Mouse (Mus musculus): Measurements from ENCODE around the gene Gm49380. TPM values are rescaled to one million over a fixed set of nuclear protein-coding genes. Genes with fewer than 3 reads are reported as not detected.
"Not testable (repeated sequence)": the region's sequence is repeated elsewhere in the genome, so short reads cannot be mapped to it uniquely, and the experiment has no call there.

Gene Gm49380
- polyA plus RNA-seq, 1 experiment from 2014 or later, result 0.10 TPM

DNA sequence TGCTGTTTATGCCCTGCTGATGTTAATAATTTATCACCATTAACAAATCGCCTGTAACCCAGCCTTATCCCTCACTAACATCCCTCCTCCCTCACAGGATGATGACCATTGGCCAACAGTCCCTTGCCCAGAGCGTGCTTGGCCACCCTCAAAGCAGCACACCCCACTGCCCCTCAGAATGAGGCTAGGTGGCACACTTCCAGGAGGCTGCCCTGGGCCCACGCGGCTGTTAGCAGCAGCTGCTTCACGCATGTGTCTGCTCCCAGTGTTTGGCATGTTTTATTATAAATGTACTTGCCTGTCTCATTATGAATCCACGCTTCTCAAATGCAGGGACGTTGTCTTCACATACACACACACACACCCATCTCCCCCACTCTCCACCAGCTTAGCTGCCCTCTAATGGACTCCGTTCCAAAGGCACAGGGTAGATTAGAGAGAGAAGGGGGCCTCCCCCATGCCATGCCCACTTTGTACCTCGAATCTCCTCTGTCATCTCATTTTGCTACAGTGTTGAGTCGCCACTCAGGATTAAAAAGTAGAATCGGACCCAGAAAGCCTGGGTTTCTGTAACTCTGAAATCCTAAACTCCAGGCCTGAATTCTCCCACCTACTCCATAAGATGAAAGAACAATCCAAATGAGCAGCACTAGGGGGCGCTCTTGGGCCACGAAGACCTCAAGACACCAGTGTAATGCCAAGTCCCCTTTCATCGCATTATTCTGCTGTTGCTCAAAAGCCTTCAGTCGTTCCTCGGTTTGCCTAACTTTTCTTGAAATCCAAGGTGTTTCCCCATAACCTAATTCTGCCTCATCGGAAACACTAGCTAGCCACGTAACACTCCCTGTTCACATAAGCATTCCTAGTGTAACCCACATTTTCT, 12.5 kb upstream of the Gm49380 start:
- peak; percentile 86 for DNase-seq (ENCODE audit: low spot score)

- no peak for DNase-seq (ENCODE audit: low spot score)
Measured at GRCm38 (mm10) chr9:44125026-44125425, 11.7 kb upstream of the Gm49380 start.

- no peak for DNase-seq (ENCODE audit: low spot score)
Measured at GRCm38 (mm10) chr9:44124317-44124716, 11.0 kb upstream of the Gm49380 start.

DNA sequence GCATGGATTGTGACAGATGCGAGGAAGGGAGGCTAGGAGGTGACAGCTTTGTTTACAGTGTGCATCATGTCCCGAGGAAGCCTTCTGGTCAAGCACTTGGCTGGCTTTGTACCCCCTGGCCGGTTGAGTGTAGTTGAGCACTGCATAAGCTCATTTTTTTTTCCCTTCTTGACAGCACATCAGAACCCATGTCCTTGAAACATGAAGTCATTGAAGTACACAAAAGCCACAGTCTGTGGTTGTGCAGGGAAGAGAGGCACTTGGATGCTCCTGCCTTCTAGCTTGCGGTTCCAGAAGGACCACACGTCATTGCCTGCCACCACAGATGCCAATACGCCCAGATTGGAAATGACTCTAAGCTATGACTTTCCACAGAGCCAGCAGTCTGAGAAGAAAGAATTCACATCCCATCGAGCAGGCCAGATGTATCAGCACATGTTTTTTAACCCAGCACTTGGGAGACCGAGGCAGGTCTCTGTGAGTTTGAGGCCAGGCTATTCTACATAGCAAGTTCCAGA, 6.7 kb upstream of the Gm49380 start:
- no peak for DNase-seq (ENCODE audit: low spot score)

DNA sequence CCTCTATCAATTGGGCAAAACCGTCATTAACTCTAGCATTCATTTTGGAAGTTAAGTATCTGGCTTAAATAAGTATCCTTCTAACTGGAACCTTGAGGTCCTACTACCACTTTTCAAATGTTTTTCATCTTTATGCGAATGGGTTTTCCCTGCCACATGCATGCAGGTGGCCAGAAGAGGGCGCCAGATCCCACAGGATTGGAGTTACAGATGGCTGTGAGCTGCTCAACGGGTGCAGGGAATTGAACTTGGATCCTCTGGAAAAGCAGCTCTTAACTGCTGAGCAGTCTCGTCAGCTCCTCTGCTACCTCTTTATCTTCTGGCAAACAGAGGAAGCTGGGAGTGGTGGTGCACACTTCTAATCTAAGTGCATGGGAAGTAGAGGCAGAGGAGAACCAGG, 5.7 kb upstream of the Gm49380 start:
- DNase-seq (ENCODE audit: low spot score), result peak; percentile 62

DNA sequence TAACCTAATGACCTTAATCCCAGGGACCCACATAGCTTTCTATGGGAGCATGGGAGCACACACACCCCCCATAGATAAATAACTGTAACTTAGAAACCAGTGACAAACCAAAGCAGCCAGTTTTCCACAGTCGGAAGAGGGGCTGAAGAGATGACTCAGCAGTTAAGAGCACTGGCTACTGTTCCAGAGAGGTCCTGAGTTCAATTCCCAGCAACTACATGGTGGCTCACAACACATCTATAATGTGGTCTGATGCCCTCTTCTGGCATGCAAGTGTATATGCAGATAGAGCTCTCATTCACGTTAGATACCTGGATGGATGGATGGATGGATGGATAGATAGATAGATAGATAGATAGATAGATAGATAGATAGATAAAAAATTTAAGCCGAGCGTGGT, 2.9 kb upstream of the Gm49380 start:
- no peak for DNase-seq (ENCODE audit: low spot score)

DNA sequence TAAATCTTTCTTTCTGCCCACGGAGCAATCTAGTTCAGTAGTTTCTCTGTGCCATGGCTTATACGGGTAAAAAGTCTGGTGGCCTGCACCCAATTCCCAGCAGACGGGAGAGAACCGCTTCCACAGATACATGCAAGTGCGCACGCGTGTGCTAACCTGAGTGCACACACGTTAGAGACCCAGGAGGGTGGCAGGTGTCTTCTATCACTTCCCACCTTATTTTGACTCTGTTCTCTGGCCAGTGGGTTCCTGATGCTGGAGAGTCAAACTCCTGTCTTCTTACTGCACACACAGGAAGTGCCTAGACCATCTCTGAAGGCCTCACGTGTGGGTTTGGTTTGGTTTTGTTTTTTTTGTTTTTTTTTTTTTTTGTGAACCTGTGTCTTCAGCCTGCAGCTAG, 2.3 kb upstream of the Gm49380 start:
- DNase-seq (ENCODE audit: low spot score), result peak; percentile 47

- DNase-seq (ENCODE audit: low spot score), result no peak
Measured at GRCm38 (mm10) chr9:44114453-44114852, 1.2 kb upstream of the Gm49380 start.

- DNase-seq (ENCODE audit: low spot score), result not testable (repeated sequence)
Measured at GRCm38 (mm10) chr9:44111909-44112308, 1.4 kb downstream of the Gm49380 start.

DNA sequence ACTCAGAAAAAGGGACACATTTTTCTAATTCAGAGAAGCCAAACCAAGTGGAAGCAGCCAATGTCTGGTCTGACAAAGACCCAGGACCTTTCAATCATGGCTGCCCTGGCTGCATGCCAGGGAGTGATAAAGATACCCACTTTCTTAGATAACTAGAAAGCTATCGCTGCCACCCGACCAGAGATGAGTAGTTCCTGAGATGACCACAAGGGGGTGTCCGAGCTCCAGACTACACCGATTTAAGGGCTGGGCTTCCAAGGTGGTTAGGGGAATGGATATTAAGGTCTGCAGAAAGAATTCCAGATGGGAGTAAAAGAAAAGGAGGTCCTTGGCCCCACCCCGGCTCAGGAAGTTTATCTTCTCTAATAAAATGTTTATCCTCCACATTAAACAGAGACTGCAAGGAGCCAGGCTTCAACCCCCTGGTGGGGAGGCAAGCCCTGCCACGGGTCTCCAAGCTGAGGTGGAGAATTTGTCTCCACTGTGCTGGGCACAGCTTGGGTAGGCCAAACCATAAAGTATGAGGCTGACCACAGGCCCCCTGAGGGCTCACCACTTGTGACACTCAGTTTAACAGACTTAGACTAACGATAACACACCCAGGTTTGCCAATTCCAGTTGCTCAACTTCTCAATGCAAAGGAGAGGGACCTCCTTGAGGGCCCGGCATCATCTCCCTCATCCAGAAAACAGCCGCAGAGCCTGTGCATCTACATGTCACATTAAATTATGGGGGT, 3.8 kb downstream of the Gm49380 start:
- peak; percentile 79 for DNase-seq (ENCODE audit: low spot score)

GRCm38 (mm10) chr9:44108269-44109055, 4.8 kb downstream of the Gm49380 start:
- no peak for DNase-seq (ENCODE audit: low spot score)

DNA sequence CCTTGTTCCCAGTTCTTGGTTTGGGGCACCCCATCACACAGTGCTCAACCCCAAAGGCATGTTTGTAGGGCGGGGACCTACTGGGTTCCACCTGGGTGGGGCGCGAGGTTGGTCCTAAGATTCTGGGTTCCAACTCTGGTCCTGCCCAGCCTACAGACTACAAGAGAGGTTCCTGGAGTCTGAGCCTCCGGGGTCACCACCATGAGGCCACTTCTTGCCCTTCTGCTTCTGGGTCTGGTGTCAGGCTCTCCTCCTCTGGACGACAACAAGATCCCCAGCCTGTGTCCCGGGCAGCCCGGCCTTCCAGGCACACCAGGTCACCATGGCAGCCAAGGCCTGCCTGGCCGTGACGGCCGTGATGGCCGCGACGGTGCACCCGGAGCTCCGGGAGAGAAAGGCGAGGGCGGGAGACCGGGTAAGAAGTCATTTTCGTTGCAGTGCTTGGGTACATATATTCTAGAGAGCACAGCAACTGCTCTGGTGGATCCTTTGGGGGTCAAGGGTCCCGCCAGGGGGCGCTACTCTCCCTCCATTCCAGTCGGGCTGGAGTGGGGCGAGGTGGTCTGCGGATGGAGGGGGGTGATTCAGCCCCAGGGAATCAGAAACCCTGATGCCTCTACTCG, 5.6 kb downstream of the Gm49380 start:
- DNase-seq (ENCODE audit: low spot score), result no peak

DNA sequence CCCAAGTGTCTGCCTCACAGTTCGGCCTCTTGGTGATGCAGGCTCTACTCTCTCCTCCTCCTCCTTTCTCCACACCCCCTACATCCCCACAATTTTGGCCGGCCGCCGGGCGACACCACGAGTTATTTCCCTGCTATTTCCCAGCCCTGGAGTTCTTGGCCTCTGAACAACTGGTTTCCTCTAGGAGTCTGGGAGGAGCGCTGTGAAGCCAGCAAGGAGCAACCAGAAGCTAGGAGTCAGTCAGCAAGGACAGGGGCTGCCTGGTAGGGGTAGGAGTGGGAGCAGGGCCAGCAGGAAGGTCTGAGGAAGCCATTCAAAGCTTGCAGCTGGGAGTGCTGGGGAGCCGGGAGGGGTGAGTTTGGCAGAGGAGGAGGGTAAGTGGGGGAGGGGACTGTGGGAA, 6.2 kb downstream of the Gm49380 start, which contains the start of gene C1qtnf5:
Gene C1qtnf5 (plus strand): TSS at position 136 of the 400 bp plus-strand sequence.
- no peak for DNase-seq (ENCODE audit: low spot score)

GRCm38 (mm10) chr9:44106596-44106995, 6.7 kb downstream of the Gm49380 start:
- DNase-seq (ENCODE audit: low spot score), result no peak

DNA sequence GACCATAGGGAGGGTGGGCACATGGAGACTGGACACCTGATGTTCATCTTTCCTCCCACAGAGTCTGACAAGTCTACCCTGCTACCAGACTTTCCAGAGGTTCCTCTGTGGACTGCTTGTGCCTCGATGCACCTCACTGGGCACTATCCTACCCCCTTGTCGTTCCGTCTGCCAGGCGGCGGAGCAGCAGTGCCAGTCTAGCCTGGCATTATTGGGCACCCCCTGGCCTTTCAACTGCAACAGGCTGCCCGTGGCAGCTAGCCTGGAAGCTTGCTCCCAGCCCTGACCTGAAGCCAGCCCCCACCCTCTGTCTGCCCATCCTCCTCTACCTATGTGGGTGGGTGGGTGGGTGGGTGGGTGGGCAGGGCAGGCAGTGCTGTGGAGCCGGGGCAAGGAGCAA, 7.1 kb downstream of the Gm49380 start:
- DNase-seq (ENCODE audit: low spot score), result no peak

DNA sequence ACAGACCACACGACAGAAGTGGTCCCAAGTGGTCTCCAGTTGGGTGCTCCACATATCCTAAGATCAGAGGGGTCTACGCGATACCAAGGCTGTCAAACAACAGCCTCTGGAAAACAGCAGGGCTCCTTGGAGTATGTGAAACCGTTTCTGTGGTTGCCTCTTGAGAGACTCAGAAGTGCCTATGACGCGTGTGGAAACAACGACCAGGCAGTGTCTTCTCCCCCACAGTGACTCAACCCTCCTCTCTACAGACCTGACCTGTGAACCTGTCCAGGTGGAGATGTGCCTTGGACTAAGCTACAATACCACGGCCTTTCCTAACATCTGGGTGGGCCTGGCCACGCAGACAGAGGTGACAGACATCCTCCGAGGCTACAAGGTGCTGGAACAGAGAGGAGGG, 7.5 kb downstream of the Gm49380 start:
- DNase-seq (ENCODE audit: low spot score), result no peak

DNA sequence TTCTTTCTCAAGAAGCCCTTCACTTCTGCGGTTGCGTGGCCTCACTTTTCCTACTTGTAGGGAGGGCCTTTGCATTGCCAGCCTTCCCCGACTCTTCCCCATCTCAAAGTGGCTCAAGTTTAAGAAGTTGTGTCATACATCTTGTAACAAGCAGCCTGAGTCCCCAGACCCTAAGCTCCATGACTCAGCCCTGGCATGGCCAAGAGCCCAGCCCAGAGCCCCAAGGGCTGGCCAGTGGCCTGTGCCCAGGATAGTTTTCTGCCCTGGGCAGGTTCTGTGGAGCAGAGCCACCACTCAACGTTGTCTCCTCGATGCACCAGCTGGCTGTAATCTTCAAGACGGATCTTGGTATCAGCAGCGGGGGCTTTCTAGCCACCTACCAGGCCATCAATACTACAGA, 8.4 kb downstream of the Gm49380 start:
- no peak for DNase-seq (ENCODE audit: low spot score)

GRCm38 (mm10) chr9:44101490-44101889, 11.8 kb downstream of the Gm49380 start, which contains the start of gene Mfrp:
TSS of gene Mfrp (plus strand) at chr9:44101729.
- DNase-seq (ENCODE audit: low spot score), result no peak

DNA sequence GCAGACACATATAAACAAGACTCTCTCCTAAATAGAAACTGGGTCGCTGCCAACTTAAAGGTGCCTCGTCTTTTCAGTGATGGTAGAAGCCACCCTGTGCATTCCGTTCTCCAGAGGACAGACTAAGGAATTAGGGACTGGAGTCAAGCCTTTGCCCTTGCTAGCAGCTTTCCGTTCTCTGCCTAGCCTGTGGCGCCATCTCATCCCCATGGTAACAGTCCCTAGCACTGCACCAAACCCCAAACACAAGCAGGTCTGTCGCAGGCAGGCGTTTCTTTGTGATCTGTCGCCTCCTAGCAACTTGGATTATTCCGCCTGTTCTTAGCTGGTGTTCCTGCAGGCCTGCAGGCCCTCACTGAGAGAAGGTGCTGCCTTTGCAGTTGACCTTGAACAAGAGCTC, 16.8 kb downstream of the Gm49380 start:
- no peak for DNase-seq (ENCODE audit: low spot score)

- no peak for DNase-seq (ENCODE audit: low spot score)
Measured at GRCm38 (mm10) chr9:44095781-44096180, 17.5 kb downstream of the Gm49380 start.

GRCm38 (mm10) chr9:44094737-44095136, 18.6 kb downstream of the Gm49380 start:
- no peak for DNase-seq (ENCODE audit: low spot score)
